Mouse (Mus musculus) thymus, adult 2 months (tissue): ENCODE data around the gene Fam81b.

Experiments used
- CTCF ChIP-seq: fragments of 200-500 bp; IDR thresholded peaks from 2 replicates; pipeline ENCODE4 v1.5.1; 2012; ENCODE audit warnings: mild to moderate bottlenecking, control low read depth, low read length, moderate library complexity, borderline replicate concordance; ENCODE audit not compliant: control insufficient read depth, poor library complexity, insufficient read depth; ENCODE audit errors: extremely low read depth
- POLR2A ChIP-seq: fragments of 200-500 bp; IDR thresholded peaks from 2 replicates; pipeline ENCODE4 v1.6.1; 2012; ENCODE audit warnings: mild to moderate bottlenecking, low read length, control low read depth, moderate library complexity; ENCODE audit not compliant: control insufficient read depth, poor library complexity, insufficient read depth; ENCODE audit errors: extremely low read depth

DNA sequence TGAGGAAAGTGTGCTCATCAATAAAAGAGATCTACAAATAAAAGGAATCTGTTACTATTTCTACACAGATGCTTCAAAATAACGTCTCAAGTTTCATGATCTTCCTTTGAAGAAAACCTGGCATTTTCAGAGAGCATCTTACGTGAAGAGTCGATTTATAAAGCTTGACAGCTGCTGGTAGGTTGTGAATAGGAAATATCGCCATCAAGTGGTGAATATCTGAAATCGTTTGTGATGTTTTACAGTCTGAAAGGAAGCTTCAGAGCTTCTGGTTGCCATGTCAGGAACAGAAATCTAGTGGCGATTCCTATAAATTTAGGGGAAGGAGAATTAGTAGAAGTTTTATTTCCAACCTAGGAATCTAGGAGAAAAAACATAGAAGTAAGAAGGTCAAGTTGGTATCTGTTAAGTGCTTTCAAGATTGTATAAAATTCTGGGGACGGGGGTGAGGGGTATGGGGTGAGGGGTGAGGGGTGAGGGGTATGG is at the start of gene Fam81b:
- no peak for TF ChIP-seq POLR2A
- TF ChIP-seq CTCF = no peak
